Mouse (Mus musculus) kidney, embryonic 14.5 days (tissue): ENCODE results near the gene Ttc26. TPM values are rescaled to one million over a fixed set of nuclear protein-coding genes. Genes with fewer than 3 reads are reported as not detected.

Source experiments
- ATAC-seq: fragments of 200-750 bp; cut with Nextera tagmentation; 2 replicates; pipeline ENCODE4 v1.8.0; 2017; ENCODE audit warnings: moderate number of reproducible peaks, mild to moderate bottlenecking, moderate TSS enrichment, moderate library complexity; ENCODE audit not compliant: low FRiP score, low TSS enrichment
- H3K27ac ChIP-seq: fragments of 300-500 bp; sonication (generic); 2 replicates; pipeline ENCODE4 v1.5.1; 2014; ENCODE audit warnings: low read depth, mild to moderate bottlenecking, low read length, moderate library complexity, mixed read lengths
- H3K27me3 ChIP-seq: fragments of 300-500 bp; sonication (generic); 2 replicates; pipeline ENCODE4 v1.6.1; 2014; ENCODE audit warnings: mild to moderate bottlenecking, low read length; ENCODE audit not compliant: control insufficient read depth, insufficient read depth
- H3K36me3 ChIP-seq: fragments of 300-500 bp; sonication (generic); 2 replicates; pipeline ENCODE4 v1.6.1; 2014; ENCODE audit warnings: low read length, mixed read lengths; ENCODE audit not compliant: control insufficient read depth, insufficient read depth
- H3K4me1 ChIP-seq: fragments of 300-500 bp; sonication (generic); 2 replicates; pipeline ENCODE4 v1.6.1; 2014; ENCODE audit warnings: low read length, mixed read lengths; ENCODE audit not compliant: control insufficient read depth, insufficient read depth
- H3K4me2 ChIP-seq: fragments of 300-500 bp; sonication (generic); replicated peaks from 2 replicates; pipeline ENCODE4 v1.6.1; 2014; ENCODE audit warnings: low read depth, mild to moderate bottlenecking, low read length
- H3K4me3 ChIP-seq: fragments of 300-500 bp; sonication (generic); 2 replicates; pipeline ENCODE4 v1.5.1; 2014; ENCODE audit warnings: mild to moderate bottlenecking, low read length
- H3K9ac ChIP-seq: fragments of 300-500 bp; sonication (generic); 2 replicates; pipeline ENCODE4 v1.6.1; 2014; ENCODE audit warnings: low read depth, mild to moderate bottlenecking, low read length, moderate library complexity
- H3K9me3 ChIP-seq: fragments of 300-500 bp; sonication (generic); 2 replicates; pipeline ENCODE4 v1.6.1; 2016; ENCODE audit warnings: low read length; ENCODE audit not compliant: control insufficient read depth
- whole genome bisulfite sequencing: fragments of 180-500 bp; shearing (Covaris S2); extraction: QIAGEN DNeasy Blood & Tissue Kit; methylation state at CpG from one replicate; pipeline ENCODE4 v1.1.7; 2014; 5-methylcytosine and 5-hydroxymethylcytosine counted together
- polyA plus RNA-seq: library from polyadenylated mRNA; unstranded; fragments of >200 nt; fragmentation: Nextera tagmentation; extraction: Ambion mirVana; gene quantifications from 2 replicates; pipeline ENCODE4 v1.2.1, GENCODE M21; 2014

The Ttc26 gene
- polyA plus RNA-seq, 1 experiment from 2014 or later: 10.9 TPM

DNA sequence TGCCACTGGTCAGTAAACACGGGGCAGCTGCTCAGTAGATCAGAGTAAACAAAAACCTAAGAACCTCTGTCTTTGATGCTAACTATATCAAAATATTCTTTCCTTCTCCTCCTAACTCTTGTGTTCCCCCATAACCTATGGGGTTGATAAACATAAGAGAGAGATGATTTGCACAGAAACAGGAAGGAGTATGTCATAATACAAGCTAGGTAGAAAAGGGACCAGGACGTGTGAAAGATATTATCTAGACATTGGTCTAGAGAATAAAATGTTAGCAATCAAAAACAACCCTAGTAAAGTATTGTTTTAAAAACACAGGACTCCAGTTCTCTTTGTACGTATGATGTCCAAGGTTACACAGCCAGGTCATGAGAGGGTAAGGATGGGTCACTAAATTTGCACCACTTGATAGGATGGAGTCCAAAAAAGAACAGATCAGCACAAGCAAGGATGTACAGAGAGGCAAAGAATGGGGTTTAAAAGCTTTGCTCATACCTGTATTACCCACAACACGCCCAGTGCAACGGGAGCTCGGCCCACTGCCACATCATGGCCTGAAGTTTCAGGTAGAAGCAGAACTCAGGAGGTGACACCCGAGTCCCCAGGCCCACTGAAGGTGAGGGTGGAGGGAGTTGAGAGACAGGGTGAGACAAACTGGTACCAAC lies 37.1 kb upstream of the Ttc26 start:
- Histone ChIP-seq H3K27me3 (no peaks in the 10 kb centered on the region), H3K4me3 (no peak overlapping the region), H3K4me1 (no peaks in the 10 kb centered on the region), H3K27ac (no peak overlapping the region), H3K36me3 (no peaks in the 10 kb centered on the region), H3K4me2 (no peak overlapping the region), H3K9me3 (no peaks in the 10 kb centered on the region), H3K9ac (no peak overlapping the region)
- WGBS: 81% methylated on average over 7 of the region's 7 CpGs
- ATAC-seq: no peak

- 54% methylated on average over 7 of the region's 7 CpGs for WGBS
- no peak overlapping the region for H3K27ac ChIP-seq
- ATAC-seq: no peak
- no peak overlapping the region for H3K4me2 ChIP-seq
- H3K36me3 ChIP-seq: no peaks in the 10 kb centered on the region
- no peaks in the 10 kb centered on the region for H3K9me3 ChIP-seq
- no peaks in the 10 kb centered on the region for H3K4me1 ChIP-seq
- H3K27me3 ChIP-seq: peaks cover 4% of the 10 kb centered on the region; the same call in 1 of the 2 replicates
- H3K9ac ChIP-seq: no peak overlapping the region
- no peak overlapping the region for H3K4me3 ChIP-seq
Observed at GRCm38 (mm10) chr6:38345796-38346195, 35.5 kb upstream of the Ttc26 start.

GRCm38 (mm10) chr6:38347875-38348274 lies 33.4 kb upstream of the Ttc26 start:
- Histone ChIP-seq H3K9ac (no peak overlapping the region), H3K36me3 (no peaks in the 10 kb centered on the region), H3K27me3 (peaks cover 23% of the 10 kb centered on the region), H3K4me2 (no peak overlapping the region), H3K4me1 (no peaks in the 10 kb centered on the region), H3K4me3 (no peak overlapping the region), H3K9me3 (no peaks in the 10 kb centered on the region), H3K27ac (no peak overlapping the region)
- 81% methylated on average over 5 of the region's 5 CpGs for WGBS
- ATAC-seq: no peak

DNA sequence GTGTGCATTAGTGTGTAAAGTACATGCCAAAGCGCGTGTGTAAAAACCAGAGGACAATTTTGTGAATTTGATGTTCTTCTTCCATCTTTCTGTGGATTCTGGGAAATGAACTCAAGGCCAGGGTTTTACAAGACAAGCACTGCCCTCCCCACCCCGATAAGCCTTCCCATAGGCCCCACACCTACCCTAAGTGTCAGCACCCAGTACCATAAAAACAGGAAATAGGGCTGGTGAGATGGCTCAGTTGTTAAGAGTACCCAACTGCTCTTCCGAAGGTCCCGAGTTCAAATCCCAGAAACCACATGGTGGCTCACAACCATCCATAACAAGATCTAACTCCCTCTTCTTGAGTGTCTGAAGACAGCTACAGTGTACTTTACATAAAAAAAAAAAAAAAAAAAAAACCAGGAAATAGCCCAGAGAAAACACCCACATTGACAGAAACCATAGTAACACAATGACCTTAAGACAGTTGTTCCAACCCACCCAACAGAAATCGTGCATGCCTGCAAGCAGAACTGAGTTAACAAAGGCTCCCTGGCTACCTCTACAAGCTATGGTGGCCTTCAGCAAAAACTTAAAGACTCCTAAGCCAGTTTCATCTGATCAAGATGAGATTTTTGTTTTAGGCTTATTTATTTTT lies 32.3 kb upstream of the Ttc26 start:
- no peak overlapping the region for H3K9ac ChIP-seq
- no peak for ATAC-seq
- H3K27ac ChIP-seq: no peak overlapping the region
- peaks cover 33% of the 10 kb centered on the region for H3K27me3 ChIP-seq
- H3K9me3 ChIP-seq: no peaks in the 10 kb centered on the region
- WGBS: 91% methylated on average over 6 of the region's 6 CpGs
- H3K4me1 ChIP-seq: no peaks in the 10 kb centered on the region; the same call in 1 of the 2 replicates
- H3K4me2 ChIP-seq: no peak overlapping the region
- no peaks in the 10 kb centered on the region for H3K36me3 ChIP-seq
- H3K4me3 ChIP-seq: no peak overlapping the region

DNA sequence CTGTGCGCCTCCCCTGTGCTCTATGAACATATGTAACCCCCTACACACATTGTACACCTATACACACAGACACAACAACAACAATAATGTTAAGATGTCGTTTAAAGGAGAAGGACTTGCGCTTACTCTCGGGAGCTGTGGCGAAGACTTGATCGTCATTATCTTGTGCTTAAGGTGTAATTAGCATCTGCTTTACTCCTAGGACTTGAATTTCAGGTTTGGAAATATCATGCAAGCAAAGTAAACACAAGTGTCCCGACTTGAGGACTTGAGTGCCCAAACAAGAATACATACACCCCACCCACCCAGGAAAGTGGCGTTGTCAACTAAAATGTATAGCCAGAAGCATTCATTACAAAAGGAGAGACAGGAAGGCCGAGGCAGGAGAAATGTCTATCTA lies 31.5 kb upstream of the Ttc26 start:
- H3K9me3 ChIP-seq: no peaks in the 10 kb centered on the region
- WGBS: 79% methylated on average over 9 of the region's 9 CpGs
- no peaks in the 10 kb centered on the region; the same call in 1 of the 2 replicates for H3K4me1 ChIP-seq
- ATAC-seq: no peak
- H3K4me2 ChIP-seq: no peak overlapping the region
- H3K4me3 ChIP-seq: no peak overlapping the region
- H3K9ac ChIP-seq: no peak overlapping the region
- no peak overlapping the region for H3K27ac ChIP-seq
- peaks cover 40% of the 10 kb centered on the region for H3K27me3 ChIP-seq
- H3K36me3 ChIP-seq: no peaks in the 10 kb centered on the region

GRCm38 (mm10) chr6:38351930-38352329 lies 29.3 kb upstream of the Ttc26 start:
- no peak overlapping the region for H3K4me2 ChIP-seq
- H3K27me3 ChIP-seq: peaks cover 58% of the 10 kb centered on the region
- no peaks in the 10 kb centered on the region for H3K9me3 ChIP-seq
- WGBS: 58% methylated on average over 4 of the region's 4 CpGs
- no peak for ATAC-seq
- no peak overlapping the region for H3K4me3 ChIP-seq
- no peak overlapping the region for H3K27ac ChIP-seq
- H3K4me1 ChIP-seq: no peaks in the 10 kb centered on the region; the same call in 1 of the 2 replicates
- no peaks in the 10 kb centered on the region for H3K36me3 ChIP-seq
- H3K9ac ChIP-seq: no peak overlapping the region

- H3K27me3 ChIP-seq: peaks cover 58% of the 10 kb centered on the region
- no peak overlapping the region; the same call in 1 of the 2 replicates for H3K4me3 ChIP-seq
- no peaks in the 10 kb centered on the region for H3K9me3 ChIP-seq
- no peak for ATAC-seq
- H3K27ac ChIP-seq: no peak overlapping the region
- H3K36me3 ChIP-seq: no peaks in the 10 kb centered on the region
- WGBS: 13% methylated on average over 10 of the region's 10 CpGs
- no peak overlapping the region for H3K9ac ChIP-seq
- H3K4me1 ChIP-seq: no peaks in the 10 kb centered on the region; the same call in 1 of the 2 replicates
- 0 out of 2 replicates have a peak overlapping the region, but pooled peaks have one; percentile 67 for H3K4me2 ChIP-seq
Observed at GRCm38 (mm10) chr6:38352451-38352850, 28.8 kb upstream of the Ttc26 start.

- H3K27me3 ChIP-seq: peaks cover 58% of the 10 kb centered on the region
- no peak overlapping the region for H3K27ac ChIP-seq
- ATAC-seq: no peak
- H3K9ac ChIP-seq: no peak overlapping the region
- H3K4me1 ChIP-seq: no peaks in the 10 kb centered on the region; the same call in 1 of the 2 replicates
- peak overlapping the region; percentile 67 for H3K4me2 ChIP-seq
- no peaks in the 10 kb centered on the region for H3K36me3 ChIP-seq
- no peaks in the 10 kb centered on the region for H3K9me3 ChIP-seq
- H3K4me3 ChIP-seq: peak overlapping the region; percentile 59
- 8% methylated on average over 13 of the region's 13 CpGs for WGBS
Observed at GRCm38 (mm10) chr6:38353181-38353580, 28.1 kb upstream of the Ttc26 start.
